Mouse (Mus musculus) gastrocnemius, postnatal 10 days (tissue): ENCODE measurements around the gene Nod1. TPM values are rescaled to one million over a fixed set of nuclear protein-coding genes. Genes with fewer than 3 reads are reported as not detected.

Source experiments
- DNase-seq: peaks from one replicate; pipeline ENCODE4 v3.0.0; 2021; ENCODE audit warnings: mixed read lengths
- total RNA-seq, 2 experiments: library from RNA; stranded (reverse); gene quantifications; 2 replicates each; pipeline ENCODE4 v1.2.3; 2021

Nod1 gene
- total RNA-seq, 2 experiments from 2014 or later, result 7.0 to 7.6 TPM

DNA sequence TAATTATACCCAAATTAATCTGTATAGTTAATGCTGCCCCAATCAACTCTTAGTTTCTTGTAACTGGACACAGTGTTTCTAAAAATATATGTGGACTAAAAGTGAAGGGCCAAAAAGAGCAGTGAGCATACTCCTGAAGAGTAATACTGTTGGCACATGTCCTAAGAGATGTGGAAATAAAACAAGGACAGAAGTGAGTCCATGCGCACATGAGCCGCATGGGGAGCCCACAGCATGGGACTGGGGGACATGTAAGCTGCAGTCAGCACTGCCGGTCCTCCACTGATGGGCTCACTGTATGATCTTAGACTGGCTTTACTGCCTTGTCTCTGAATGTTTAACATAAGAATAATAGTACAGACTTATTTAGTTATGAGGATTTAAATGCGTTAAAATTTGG, 92.3 kb downstream of the Nod1 start:
- DNase-seq, result no peak

DNA sequence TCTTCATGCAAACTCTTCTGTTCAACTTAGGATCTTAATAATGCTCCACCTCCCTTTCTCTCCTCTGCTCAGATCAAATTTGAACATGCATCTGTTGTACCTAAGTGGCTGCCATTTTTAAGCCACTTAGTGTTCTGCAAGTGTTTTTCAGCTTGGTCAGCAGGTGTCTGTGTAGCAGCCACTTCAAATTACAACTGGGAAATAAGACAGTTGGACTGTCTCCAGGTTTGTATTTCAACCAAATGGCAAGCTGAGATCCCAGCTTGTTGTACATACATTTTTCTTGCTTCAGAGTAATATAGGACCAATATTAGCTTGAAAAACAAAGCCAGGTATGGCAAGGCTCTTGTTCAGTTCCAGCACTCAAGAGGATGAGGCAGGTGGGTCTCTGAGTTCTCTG, 93.9 kb downstream of the Nod1 start:
- no peak for DNase-seq

DNA sequence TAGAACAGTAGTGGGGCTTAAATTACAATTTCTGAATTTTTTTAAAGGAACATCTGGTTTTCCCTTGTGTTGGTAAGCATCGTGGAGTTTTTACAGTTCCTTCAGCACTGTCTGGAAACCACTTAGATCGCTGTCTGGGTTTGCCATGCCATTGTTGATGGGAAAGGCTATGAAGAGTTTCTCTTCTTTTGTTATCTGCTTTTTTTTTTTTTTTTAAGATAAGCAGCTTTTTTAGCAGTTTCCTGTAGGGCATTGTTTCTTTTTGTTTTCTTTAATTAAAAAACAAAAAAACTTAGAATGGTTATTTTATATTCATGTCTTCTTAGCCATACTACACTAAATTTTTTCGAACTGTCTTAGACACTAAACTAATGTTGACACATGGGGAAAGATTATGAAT, 94.8 kb downstream of the Nod1 start:
- DNase-seq, result no peak

DNA sequence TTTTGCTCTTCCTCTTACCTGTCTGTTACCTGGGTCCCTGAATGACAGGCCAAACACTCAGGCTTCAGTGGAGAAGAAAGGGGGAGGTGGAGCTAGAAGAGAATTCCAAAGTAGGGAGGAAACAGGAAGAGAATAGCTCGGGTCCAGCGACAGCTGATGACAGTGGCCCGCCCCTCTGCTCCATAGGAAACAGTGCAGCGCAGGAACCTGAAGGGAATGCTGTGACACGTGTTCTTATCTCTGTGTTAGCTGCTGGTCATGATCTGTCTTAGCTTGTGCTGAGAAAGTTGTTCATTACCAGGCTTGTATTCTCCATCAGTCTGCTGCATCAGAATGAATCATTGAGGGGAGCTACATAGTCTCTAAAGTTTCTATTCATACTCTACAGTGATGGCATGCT, 95.6 kb downstream of the Nod1 start:
- no peak for DNase-seq

Other genes starting within 250 kb of the Nod1 start
- 10 to 100 TPM; 10.2 to 10.4 TPM for gene Znrf2, start 155.7 kb downstream of the Nod1 start, total RNA-seq
- 1 to 10 TPM; 6.3 TPM for gene Ggct, start 20.3 kb upstream of the Nod1 start, total RNA-seq
- gene Gars, start 65.4 kb upstream of the Nod1 start, total RNA-seq, result 10 to 100 TPM; 66.8 to 72.7 TPM
- gene Crhr2, start 160.4 kb upstream of the Nod1 start, total RNA-seq, result 1 to 10 TPM; 3.4 to 4.8 TPM
- under 1 TPM; 0.25 to 0.89 TPM for gene Inmt, start 202.4 kb upstream of the Nod1 start, total RNA-seq
- gene Mindy4, start 230.8 kb upstream of the Nod1 start, total RNA-seq, result 1 to 10 TPM; 3.3 to 4.1 TPM